Mouse (Mus musculus) liver, embryonic 13.5 days (tissue): Measurements from ENCODE around the gene Mup2. TPM values are rescaled to one million over a fixed set of nuclear protein-coding genes. Genes with fewer than 3 reads are reported as not detected.
"Not testable (repeated sequence)": the region's sequence is repeated elsewhere in the genome, so short reads cannot be mapped to it uniquely, and the experiment has no call there.

Experiments
- ATAC-seq: fragments of 200-750 bp; cut with Nextera tagmentation; 2 replicates; pipeline ENCODE4 v1.8.0; 2017; ENCODE audit warnings: low read depth, mild to moderate bottlenecking, moderate number of reproducible peaks, moderate library complexity
- DNase-seq: peaks from one replicate; pipeline ENCODE4 v3.0.0; 2022
- H3K27ac ChIP-seq: fragments of 300-500 bp; sonication (generic); 2 replicates; pipeline ENCODE4 v1.5.1; 2015; ENCODE audit warnings: moderate library complexity, mild to moderate bottlenecking, inconsistent platforms
- H3K27me3 ChIP-seq: fragments of 300-500 bp; sonication (generic); 2 replicates; pipeline ENCODE4 v1.6.1; 2015; ENCODE audit warnings: mild to moderate bottlenecking, inconsistent platforms
- H3K36me3 ChIP-seq: fragments of 300-500 bp; sonication (generic); 2 replicates; pipeline ENCODE4 v1.6.1; 2015; ENCODE audit warnings: mild to moderate bottlenecking, inconsistent platforms
- H3K4me1 ChIP-seq: fragments of 300-500 bp; sonication (generic); replicated peaks from 2 replicates; pipeline ENCODE4 v1.6.1; 2015; ENCODE audit warnings: inconsistent platforms
- H3K4me2 ChIP-seq: fragments of 300-500 bp; sonication (generic); 2 replicates; pipeline ENCODE4 v1.6.1; 2015; ENCODE audit warnings: inconsistent platforms, mild to moderate bottlenecking, moderate library complexity
- H3K4me3 ChIP-seq: fragments of 300-500 bp; sonication (generic); replicated peaks from 2 replicates; pipeline ENCODE4 v1.5.1; 2015; ENCODE audit warnings: mild to moderate bottlenecking, inconsistent platforms
- H3K9ac ChIP-seq: fragments of 300-500 bp; sonication (generic); 2 replicates; pipeline ENCODE4 v1.6.1; 2015; ENCODE audit warnings: mild to moderate bottlenecking, inconsistent platforms
- H3K9me3 ChIP-seq: fragments of 300-500 bp; sonication (generic); replicated peaks from 2 replicates; pipeline ENCODE4 v1.6.1; 2016; ENCODE audit warnings: inconsistent platforms
- polyA plus RNA-seq: library from polyadenylated mRNA; unstranded; fragments of >200 nt; fragmentation: Nextera tagmentation; extraction: Ambion mirVana; gene quantifications from 2 replicates; pipeline ENCODE4 v1.2.1, GENCODE M21; 2015

Gene Mup2
- polyA plus RNA-seq, result not detected in 2 replicates

GRCm38 (mm10) chr4:60154189-60154588 is at the start of gene Mup2:
Gene Mup2, minus strand, starts transcription at chr4:60154289.
- not testable (repeated sequence) for H3K36me3 ChIP-seq, ATAC-seq, H3K27ac ChIP-seq, H3K4me2 ChIP-seq, DNase-seq, H3K4me3 ChIP-seq, H3K27me3 ChIP-seq, H3K4me1 ChIP-seq, H3K9me3 ChIP-seq, H3K9ac ChIP-seq

Other genes starting within 250 kb of the Mup2 start
- gene Slc46a2, start 239.2 kb downstream of the Mup2 start, polyA plus RNA-seq, result not detected in 2 replicates
- not detected in 2 replicates for gene Mup4, start 193.6 kb downstream of the Mup2 start, polyA plus RNA-seq
- not detected in 2 replicates for gene Mup6, start 190.0 kb downstream of the Mup2 start, polyA plus RNA-seq
- gene Mup7, start 83.8 kb downstream of the Mup2 start, polyA plus RNA-seq, result not detected in 2 replicates
- not detected in 2 replicates for gene Mup8, start 68.3 kb upstream of the Mup2 start, polyA plus RNA-seq